Mouse (Mus musculus) liver, embryonic 14.5 days (tissue): ENCODE measurements around the gene Acer3.

Experiments
- CTCF ChIP-seq: IDR thresholded peaks from 2 replicates; pipeline ENCODE4 v1.5.1; 2016; ENCODE audit warnings: antibody characterized with exemption, low read depth, control low read depth
- EP300 ChIP-seq: IDR thresholded peaks from 2 replicates; pipeline ENCODE4 v1.6.1; 2016; ENCODE audit warnings: antibody characterized with exemption, low read depth

- TF ChIP-seq CTCF (no peak), EP300 (no peak)
These were observed 148.3 kb downstream of the Acer3 start for GRCm38 (mm10) chr7:98172661-98173060.
